Mouse (Mus musculus) liver, adult 2 months (tissue): ENCODE measurements around the gene Sos1. TPM values are rescaled to one million over a fixed set of nuclear protein-coding genes. Genes with fewer than 3 reads are reported as not detected.
A peak's percentile ranks its signal among the peaks of the same experiment; 100 is the strongest.

Experiments
- DNase-seq: peaks from one replicate; pipeline ENCODE4 v3.0.0-alpha.2; 2011; ENCODE audit warnings: low read depth, low spot score; ENCODE audit errors: extremely low read depth
- H3K27ac ChIP-seq: fragments of 200-500 bp; replicated peaks from 2 replicates; pipeline ENCODE4 v1.5.1; 2012; ENCODE audit warnings: low read depth, mild to moderate bottlenecking, control low read depth, inconsistent platforms, low read length; ENCODE audit not compliant: insufficient read depth
- H3K27me3 ChIP-seq: fragments of 200-500 bp; 2 replicates; pipeline ENCODE4 v1.6.1; 2012; ENCODE audit warnings: mild to moderate bottlenecking, moderate library complexity, low read length, inconsistent platforms; ENCODE audit not compliant: control insufficient read depth, insufficient read depth
- H3K36me3 ChIP-seq: fragments of 200-500 bp; 2 replicates; pipeline ENCODE4 v1.6.1; 2012; ENCODE audit warnings: low read length, inconsistent platforms; ENCODE audit not compliant: control insufficient read depth, insufficient read depth
- H3K4me1 ChIP-seq: fragments of 200-500 bp; 2 replicates; pipeline ENCODE4 v1.6.1; 2011; ENCODE audit warnings: low read length; ENCODE audit not compliant: control insufficient read depth, insufficient read depth
- H3K4me3 ChIP-seq: fragments of 200-500 bp; 2 replicates; pipeline ENCODE4 v1.5.1; 2011; ENCODE audit warnings: low read depth, mild to moderate bottlenecking, control low read depth, low read length, moderate library complexity; ENCODE audit not compliant: insufficient read depth
- H3K79me2 ChIP-seq: fragments of 200-500 bp; 2 replicates; pipeline ENCODE4 v1.6.1; 2012; ENCODE audit warnings: inconsistent platforms, mild to moderate bottlenecking, low read length, moderate library complexity; ENCODE audit not compliant: control insufficient read depth, insufficient read depth
- H3K9ac ChIP-seq: fragments of 200-500 bp; 2 replicates; pipeline ENCODE4 v1.6.1; 2012; ENCODE audit warnings: low read depth, mild to moderate bottlenecking, control low read depth, inconsistent platforms, low read length
- CTCF ChIP-seq: fragments of 200-500 bp; IDR thresholded peaks from 2 replicates; pipeline ENCODE4 v1.5.1; 2011; ENCODE audit warnings: low read depth, low read length, control low read depth
- POLR2A ChIP-seq: fragments of 200-500 bp; IDR thresholded peaks from 2 replicates; pipeline ENCODE4 v1.6.1; 2011; ENCODE audit warnings: low read length, control low read depth; ENCODE audit not compliant: insufficient read depth; ENCODE audit errors: extremely low read depth
- WGBS: fragments of 180-500 bp; shearing (Covaris S2); methylation state at CpG from one replicate; pipeline ENCODE4 v1.1.7; 2018; 5-methylcytosine and 5-hydroxymethylcytosine counted together
- polyA plus RNA-seq: library from polyadenylated mRNA; depleted of rRNA; stranded (reverse); fragments of >200 nt; gene quantifications from 2 replicates; pipeline ENCODE4 v1.2.3, GENCODE M21; 2012; rRNA removed
- total RNA-seq: library from RNA; depleted of rRNA; stranded (reverse); fragments of >200 nt; gene quantifications from 2 replicates; pipeline ENCODE4 v1.2.3, GENCODE M21; 2014; rRNA removed

Sos1 gene
- total and polyA plus RNA-seq, 2 experiments = 2.8 to 11.8 TPM

GRCm38 (mm10) chr17:80345277-80345676, 135.0 kb downstream of the Sos1 start:
- Histone ChIP-seq H3K27me3 (no peaks in the 10 kb centered on the region), H3K9ac (no peak overlapping the region), H3K4me3 (no peak overlapping the region), H3K79me2 (no peaks in the 10 kb centered on the region), H3K27ac (no peak overlapping the region), H3K36me3 (no peaks in the 10 kb centered on the region), H3K4me1 (no peaks in the 10 kb centered on the region)
- DNase-seq = no peak
- TF ChIP-seq CTCF (peak; percentile 30; the same call in 1 of the 2 replicates), POLR2A (no peak)
- WGBS = 90% methylated on average over 4 of the region's 4 CpGs

Other genes with a start within 250 kb of the Sos1 start
- gene Morn2, start 190.2 kb downstream of the Sos1 start, total RNA-seq = 9.3 and 9.6 TPM in 2 replicates
- 3.0 and 4.2 TPM in 2 replicates for gene Morn2, start 190.2 kb downstream of the Sos1 start, polyA plus RNA-seq
- gene Dhx57, start 190.0 kb downstream of the Sos1 start, total RNA-seq = 6.7 and 9.3 TPM in 2 replicates
- gene Dhx57, start 190.0 kb downstream of the Sos1 start, polyA plus RNA-seq = 2.6 and 3.7 TPM in 2 replicates
- gene Arhgef33, start 173.0 kb downstream of the Sos1 start, total RNA-seq = not detected in 2 replicates
- not detected in 2 replicates for gene Arhgef33, start 173.0 kb downstream of the Sos1 start, polyA plus RNA-seq
- not detected in 2 replicates for gene Gm10190, start 106.9 kb downstream of the Sos1 start, total RNA-seq
- gene Gm10190, start 106.9 kb downstream of the Sos1 start, polyA plus RNA-seq = not detected in 2 replicates
- gene Cdkl4, start 97.4 kb upstream of the Sos1 start, total RNA-seq = 0.07 and 0.09 TPM in 2 replicates
- gene Cdkl4, start 97.4 kb upstream of the Sos1 start, polyA plus RNA-seq = 0.06 and 0.13 TPM in 2 replicates
- gene Map4k3, start 248.0 kb upstream of the Sos1 start, total RNA-seq = 22.9 and 23.6 TPM in 2 replicates
- gene Map4k3, start 248.0 kb upstream of the Sos1 start, polyA plus RNA-seq = 5.6 and 5.7 TPM in 2 replicates